Mouse (Mus musculus): Measurements from ENCODE around the gene Smc1a. TPM values are rescaled to one million over a fixed set of nuclear protein-coding genes. Genes with fewer than 3 reads are reported as not detected.

Gene Smc1a
- 18.5 and 18.6 TPM in 2 replicates for polyA plus RNA-seq (2012; rRNA removed)

GRCm38 (mm10) chrX:152016151-152017145, at the start of gene Smc1a, which contains the start of gene Ribc1:
Gene Smc1a (plus strand): TSS chrX:152016428.
Gene Ribc1 (minus strand): TSS chrX:152016295.
- peak within 1 kb of the TSS; percentile 95 for H3K27ac ChIP-seq (ENCODE audit: insufficient read depth, low read depth, low read length)
- DNase-seq: peak; percentile 97
- TF ChIP-seq POLR2A (IDR thresholded peaks at IDR 0.05; ENCODE audit: low read depth, low read length): no peak
- no peak for TF ChIP-seq CTCF (conservative IDR thresholded peaks at IDR 0.05; ENCODE audit: insufficient read depth, insufficient read length, low read depth, low read length)
- H3K4me3 ChIP-seq (ENCODE audit: insufficient read depth, low read depth, low read length): peak within 1 kb of the TSS; percentile 76
- no peaks in the 10 kb centered on the region for H3K27me3 ChIP-seq (replicated peaks; ENCODE audit: control insufficient read depth, insufficient read depth, low read length)
- H3K36me3 ChIP-seq (ENCODE audit: control insufficient read depth, insufficient read depth, low read length): no peaks in the 10 kb centered on the region
- H3K4me1 ChIP-seq (ENCODE audit: control insufficient read depth, insufficient read depth, low read length): no peaks in the 10 kb centered on the region; the same call in 1 of the 2 replicates
- under 1% methylated on average over 63 of the region's 64 CpGs for WGBS

- Histone ChIP-seq H3K4me1 (ENCODE audit: control insufficient read depth, insufficient read depth, low read length) (no peaks in the 10 kb centered on the region; the same call in 1 of the 2 replicates), H3K27me3 (replicated peaks; ENCODE audit: control insufficient read depth, insufficient read depth, low read length) (no peaks in the 10 kb centered on the region), H3K27ac (ENCODE audit: insufficient read depth, low read depth, low read length) (no peak overlapping the region), H3K36me3 (ENCODE audit: control insufficient read depth, insufficient read depth, low read length) (no peaks in the 10 kb centered on the region), H3K4me3 (ENCODE audit: insufficient read depth, low read depth, low read length) (no peak overlapping the region)
- DNase-seq: no peak
- 73% methylated on average over 4 of the region's 4 CpGs for WGBS
- no peak for TF ChIP-seq POLR2A (IDR thresholded peaks at IDR 0.05; ENCODE audit: low read depth, low read length)
Observed at GRCm38 (mm10) chrX:151999006-151999710, 17.1 kb upstream of the Smc1a start.

DNA sequence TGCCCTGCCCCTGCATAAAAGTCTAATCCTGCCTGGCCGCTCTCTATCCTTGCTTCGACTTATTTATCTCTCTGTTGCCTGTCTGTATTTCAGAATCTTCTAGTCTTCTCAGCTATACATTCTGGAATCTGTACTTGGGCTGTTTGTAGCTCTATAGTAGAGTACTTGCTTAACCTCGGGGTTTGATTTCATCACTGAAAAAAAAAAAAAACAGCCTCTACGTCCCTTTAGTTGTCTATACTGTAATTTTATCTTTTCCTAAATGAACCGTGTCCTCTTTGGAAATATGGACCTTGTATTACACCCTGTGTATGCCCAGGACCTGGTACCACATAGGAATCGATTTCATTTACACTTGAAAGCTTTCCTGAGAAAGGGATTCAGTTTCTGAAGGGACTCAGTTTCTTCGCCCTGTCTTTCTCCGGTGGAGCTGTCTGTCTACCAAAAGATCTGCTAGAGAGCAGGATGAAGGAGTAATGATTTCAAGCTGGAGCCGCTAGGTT, 15.0 kb upstream of the Smc1a start:
- Histone ChIP-seq H3K4me1 (ENCODE audit: control insufficient read depth, insufficient read depth, low read length) (no peaks in the 10 kb centered on the region; the same call in 1 of the 2 replicates), H3K27ac (ENCODE audit: insufficient read depth, low read depth, low read length) (peak overlapping the region; percentile 85), H3K27me3 (replicated peaks; ENCODE audit: control insufficient read depth, insufficient read depth, low read length) (no peaks in the 10 kb centered on the region), H3K4me3 (ENCODE audit: insufficient read depth, low read depth, low read length) (peak overlapping the region; percentile 42), H3K36me3 (ENCODE audit: control insufficient read depth, insufficient read depth, low read length) (no peaks in the 10 kb centered on the region)
- DNase-seq: no peak
- TF ChIP-seq CTCF (conservative IDR thresholded peaks at IDR 0.05; ENCODE audit: insufficient read depth, insufficient read length, low read depth, low read length): no peak
- no peak for TF ChIP-seq POLR2A (IDR thresholded peaks at IDR 0.05; ENCODE audit: low read depth, low read length)
- 14% methylated on average over 9 of the region's 9 CpGs for WGBS

GRCm38 (mm10) chrX:152001737-152002710, 14.2 kb upstream of the Smc1a start, which contains the start of gene Hsd17b10:
Gene Hsd17b10 (plus strand): TSS chrX:152001845.
- Histone ChIP-seq H3K27ac (ENCODE audit: insufficient read depth, low read depth, low read length) (peak within 1 kb of the TSS; percentile 85), H3K27me3 (replicated peaks; ENCODE audit: control insufficient read depth, insufficient read depth, low read length) (no peaks in the 10 kb centered on the region), H3K4me1 (ENCODE audit: control insufficient read depth, insufficient read depth, low read length) (no peaks in the 10 kb centered on the region; the same call in 1 of the 2 replicates), H3K4me3 (ENCODE audit: insufficient read depth, low read depth, low read length) (peak within 1 kb of the TSS; percentile 81), H3K36me3 (ENCODE audit: control insufficient read depth, insufficient read depth, low read length) (no peaks in the 10 kb centered on the region)
- under 1% methylated on average over 39 of the region's 41 CpGs for WGBS
- TF ChIP-seq POLR2A (IDR thresholded peaks at IDR 0.05; ENCODE audit: low read depth, low read length): peak; percentile 85
- TF ChIP-seq CTCF (conservative IDR thresholded peaks at IDR 0.05; ENCODE audit: insufficient read depth, insufficient read length, low read depth, low read length): no peak
- DNase-seq: peak; percentile 93

DNA sequence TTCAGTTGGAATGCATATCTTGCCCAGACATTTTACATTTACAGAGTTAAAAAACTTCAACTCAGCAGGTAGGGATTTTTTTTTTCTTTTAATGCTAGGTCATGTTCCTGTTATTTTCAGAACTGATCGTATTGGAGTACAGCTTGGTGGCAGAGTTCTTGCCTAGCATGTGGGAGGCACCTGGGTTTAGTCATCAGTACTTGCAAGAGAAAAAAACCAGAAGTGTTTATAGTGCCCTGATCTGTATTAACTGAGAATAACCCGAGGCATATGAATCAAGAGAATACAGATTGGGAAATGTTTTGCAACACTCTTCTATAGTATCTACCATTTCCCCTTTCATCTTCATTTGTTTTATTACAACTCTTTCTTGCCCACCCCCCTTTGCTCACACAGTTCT, 13.4 kb upstream of the Smc1a start:
- no peak overlapping the region for H3K4me3 ChIP-seq (ENCODE audit: insufficient read depth, low read depth, low read length)
- H3K36me3 ChIP-seq (ENCODE audit: control insufficient read depth, insufficient read depth, low read length): no peaks in the 10 kb centered on the region
- WGBS: 36% methylated on average over 2 of the region's 2 CpGs
- H3K27me3 ChIP-seq (replicated peaks; ENCODE audit: control insufficient read depth, insufficient read depth, low read length): no peaks in the 10 kb centered on the region
- no peak for TF ChIP-seq POLR2A (IDR thresholded peaks at IDR 0.05; ENCODE audit: low read depth, low read length)
- TF ChIP-seq CTCF (conservative IDR thresholded peaks at IDR 0.05; ENCODE audit: insufficient read depth, insufficient read length, low read depth, low read length): no peak
- no peak overlapping the region for H3K27ac ChIP-seq (ENCODE audit: insufficient read depth, low read depth, low read length)
- DNase-seq: no peak
- H3K4me1 ChIP-seq (ENCODE audit: control insufficient read depth, insufficient read depth, low read length): peaks cover 3% of the 10 kb centered on the region; the same call in 1 of the 2 replicates

- H3K27ac ChIP-seq (ENCODE audit: insufficient read depth, low read depth, low read length): no peak overlapping the region
- no peak for DNase-seq
- H3K4me1 ChIP-seq (ENCODE audit: control insufficient read depth, insufficient read depth, low read length): peaks cover 3% of the 10 kb centered on the region; the same call in 1 of the 2 replicates
- 88% methylated on average over 1 of the region's 1 CpGs for WGBS
- no peaks in the 10 kb centered on the region for H3K27me3 ChIP-seq (replicated peaks; ENCODE audit: control insufficient read depth, insufficient read depth, low read length)
- no peak for TF ChIP-seq POLR2A (IDR thresholded peaks at IDR 0.05; ENCODE audit: low read depth, low read length)
- no peak for TF ChIP-seq CTCF (conservative IDR thresholded peaks at IDR 0.05; ENCODE audit: insufficient read depth, insufficient read length, low read depth, low read length)
- no peak overlapping the region for H3K4me3 ChIP-seq (ENCODE audit: insufficient read depth, low read depth, low read length)
- H3K36me3 ChIP-seq (ENCODE audit: control insufficient read depth, insufficient read depth, low read length): no peaks in the 10 kb centered on the region
Observed at GRCm38 (mm10) chrX:152007863-152008262, 8.4 kb upstream of the Smc1a start.
